In genomic region chr5:12564602-12565220, GRCm38 (mm10) we compare ENCODE assay signal across 9 mouse cellular contexts.
DNase-seq lines count a peak whose midpoint lies in the region; ATAC-seq and TF ChIP-seq lines count a peak whose summit lies in the region.
"Had no signal": no experiment of that assay in that cellular context is flagged by ENCODE, and none has a peak within 500 bp of the region (broad histone marks: within the 10 kb centered on the region; RNA-seq: fewer than 3 reads in every experiment).

No protein-coding gene starts in this region.

- no peak overlapping the region for H3K27ac ChIP-seq in intestine, postnatal 0 days (ENCODE audit: low read depth, low read length)
- no peak overlapping the region for H3K27ac ChIP-seq in intestine, embryonic 15.5 days
- H3K27ac ChIP-seq in limb, embryonic 10.5 days: no peak overlapping the region
- no peak overlapping the region for H3K27ac ChIP-seq in kidney, embryonic 14.5 days (ENCODE audit: low read depth, low read length)

- no peaks in the 10 kb centered on the region for H3K36me3 ChIP-seq in intestine, postnatal 0 days (ENCODE audit: control insufficient read depth, insufficient read depth)
- H3K36me3 ChIP-seq in intestine, embryonic 15.5 days: no peaks in the 10 kb centered on the region
- H3K36me3 ChIP-seq in limb, embryonic 10.5 days: no peaks in the 10 kb centered on the region
- no peaks in the 10 kb centered on the region for H3K36me3 ChIP-seq in kidney, embryonic 14.5 days (ENCODE audit: control insufficient read depth, insufficient read depth, low read length)

- no peaks in the 10 kb centered on the region for H3K9me3 ChIP-seq in intestine, postnatal 0 days (ENCODE audit: control insufficient read depth)
- H3K9me3 ChIP-seq in intestine, embryonic 15.5 days: no peaks in the 10 kb centered on the region
- no peaks in the 10 kb centered on the region for H3K9me3 ChIP-seq in limb, embryonic 10.5 days (replicated peaks)
- H3K9me3 ChIP-seq in kidney, embryonic 14.5 days (ENCODE audit: control insufficient read depth, low read length): no peaks in the 10 kb centered on the region

- no peaks in the 10 kb centered on the region for H3K4me1 ChIP-seq in intestine, postnatal 0 days (replicated peaks; ENCODE audit: control insufficient read depth, insufficient read depth, low read length)
- no peaks in the 10 kb centered on the region for H3K4me1 ChIP-seq in intestine, embryonic 15.5 days (replicated peaks)
- peaks cover 21% of the 10 kb centered on the region for H3K4me1 ChIP-seq in limb, embryonic 10.5 days
- H3K4me1 ChIP-seq in kidney, embryonic 14.5 days (ENCODE audit: control insufficient read depth, insufficient read depth, low read length): no peaks in the 10 kb centered on the region

- TF ChIP-seq CTCF in intestine, postnatal 0 days (IDR thresholded peaks at IDR 0.05; ENCODE audit: low read depth): peak; percentile 60

- DNase-seq in A20 (ENCODE audit: low read depth, low spot score) (peak; percentile 37), R1 (ENCODE audit: low read depth, low spot score) (peak; percentile 23)
- peak; percentile 34 for DNase-seq in limb, embryonic 10.5 days (ENCODE audit: low spot score)
- DNase-seq in urinary bladder, postnatal 10 days (ENCODE audit: low spot score): no peak
- DNase-seq in natural killer cell, adult 2 months (ENCODE audit: low spot score in 2 of 2): no peak
- DNase-seq: heart, postnatal 36 days had no signal

- no peak overlapping the region for H3K9ac ChIP-seq in intestine, postnatal 0 days (ENCODE audit: low read depth, low read length)
- no peak overlapping the region for H3K9ac ChIP-seq in intestine, embryonic 15.5 days
- H3K9ac ChIP-seq in kidney, embryonic 14.5 days (ENCODE audit: low read depth, low read length): no peak overlapping the region

- no peak overlapping the region for H3K4me2 ChIP-seq in intestine, postnatal 0 days (replicated peaks; ENCODE audit: low read depth)
- H3K4me2 ChIP-seq in intestine, embryonic 15.5 days (replicated peaks): no peak overlapping the region
- no peak overlapping the region for H3K4me2 ChIP-seq in kidney, embryonic 14.5 days (replicated peaks; ENCODE audit: low read depth, low read length)

- no peaks in the 10 kb centered on the region for H3K27me3 ChIP-seq in intestine, postnatal 0 days (replicated peaks; ENCODE audit: control insufficient read depth, insufficient read depth, low read length)
- no peaks in the 10 kb centered on the region for H3K27me3 ChIP-seq in intestine, embryonic 15.5 days (replicated peaks)
- H3K27me3 ChIP-seq in limb, embryonic 10.5 days (ENCODE audit: low read depth, poor library complexity, severe bottlenecking): no peaks in the 10 kb centered on the region
- no peaks in the 10 kb centered on the region for H3K27me3 ChIP-seq in kidney, embryonic 14.5 days (ENCODE audit: control insufficient read depth, insufficient read depth, low read length)

- WGBS in intestine, postnatal 0 days: 59% methylated on average over 2 of the region's 2 CpGs
- WGBS in intestine, embryonic 15.5 days: 57% methylated on average over 2 of the region's 2 CpGs
- 46% methylated on average over 2 of the region's 2 CpGs for WGBS in limb, embryonic 10.5 days
- WGBS in kidney, embryonic 14.5 days: 65% methylated on average over 2 of the region's 2 CpGs

- H3K4me3 ChIP-seq in intestine, postnatal 0 days (ENCODE audit: low read depth, low read length): no peak overlapping the region
- no peak overlapping the region for H3K4me3 ChIP-seq in intestine, embryonic 15.5 days (replicated peaks)
- no peak overlapping the region for H3K4me3 ChIP-seq in limb, embryonic 10.5 days
- H3K4me3 ChIP-seq in kidney, embryonic 14.5 days (ENCODE audit: low read length): no peak overlapping the region

- ATAC-seq in intestine, postnatal 0 days: no peak
- no peak for ATAC-seq in intestine, embryonic 15.5 days
- ATAC-seq in kidney, embryonic 14.5 days (ENCODE audit: low FRiP score, low TSS enrichment): no peak

Comparison
In these comparisons a context has a peak if more than half of its experiments do, and no peak if none do; other contexts are left out.
1. DNase-seq: peak in A20 (single experiment), R1 (single experiment) and limb, embryonic 10.5 days (single experiment); none in urinary bladder, postnatal 10 days (single experiment) and natural killer cell, adult 2 months (0 of 2).